ENCODE assay signal across 17 mouse cellular contexts in the genomic region with DNA sequence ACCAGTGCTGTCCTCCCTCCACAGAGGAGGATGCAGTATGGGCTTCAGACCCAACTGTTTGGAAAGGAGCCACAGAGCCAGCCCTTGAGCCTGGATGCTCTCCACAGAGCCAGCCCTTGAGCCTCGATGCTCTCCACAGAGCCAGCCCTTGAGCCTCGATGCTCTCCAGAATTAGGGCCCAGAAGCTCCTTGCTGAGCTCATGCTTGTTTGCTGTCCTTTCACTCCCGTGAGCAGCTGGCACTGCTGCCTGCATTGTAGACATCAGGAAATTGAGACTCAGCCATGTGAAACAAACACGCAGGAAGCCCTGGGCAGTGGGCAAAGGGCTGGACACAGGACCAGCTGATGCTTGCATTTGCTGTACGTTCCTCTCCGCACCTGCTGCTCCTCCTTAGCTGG. TPM values are rescaled to one million over a fixed set of nuclear protein-coding genes. Genes with fewer than 3 reads are reported as not detected.
DNase-seq lines count a peak whose midpoint lies in the region; ATAC-seq lines count a peak whose summit lies in the region.
"Had no signal": no experiment of that assay in that cellular context is flagged by ENCODE, and none has a peak within 500 bp of the region (broad histone marks: within the 10 kb centered on the region; RNA-seq: fewer than 3 reads in every experiment).

No protein-coding gene starts in this region.

- H3K36me3 ChIP-seq in midbrain, embryonic 16.5 days (ENCODE audit: control insufficient read depth, insufficient read depth, low read length): peaks cover 7% of the 10 kb centered on the region
- H3K36me3 ChIP-seq in midbrain, embryonic 15.5 days (replicated peaks): no peaks in the 10 kb centered on the region
- peaks cover 3% of the 10 kb centered on the region; the same call in 1 of the 2 replicates for H3K36me3 ChIP-seq in hindbrain, embryonic 15.5 days
- H3K36me3 ChIP-seq: embryonic facial prominence, embryonic 15.5 days; forebrain, embryonic 15.5 days had no signal

- no peak overlapping the region for H3K4me3 ChIP-seq in midbrain, embryonic 16.5 days (ENCODE audit: low read depth, low read length)
- no peak overlapping the region for H3K4me3 ChIP-seq in midbrain, embryonic 15.5 days
- no peak overlapping the region for H3K4me3 ChIP-seq in hindbrain, embryonic 15.5 days
- H3K4me3 ChIP-seq: embryonic facial prominence, embryonic 15.5 days; forebrain, embryonic 15.5 days; gastrocnemius, adult 2 months had no signal

- no peaks in the 10 kb centered on the region for H3K27me3 ChIP-seq in midbrain, embryonic 16.5 days (ENCODE audit: control insufficient read depth, insufficient read depth, low read depth, low read length)
- no peaks in the 10 kb centered on the region for H3K27me3 ChIP-seq in midbrain, embryonic 15.5 days (replicated peaks)
- no peaks in the 10 kb centered on the region for H3K27me3 ChIP-seq in hindbrain, embryonic 15.5 days
- H3K27me3 ChIP-seq: embryonic facial prominence, embryonic 15.5 days; forebrain, embryonic 15.5 days had no signal

- H3K4me1 ChIP-seq in midbrain, embryonic 16.5 days (ENCODE audit: control insufficient read depth, insufficient read depth, low read length): peaks cover 15% of the 10 kb centered on the region
- peaks cover 12% of the 10 kb centered on the region; the same call in 1 of the 2 replicates for H3K4me1 ChIP-seq in midbrain, embryonic 15.5 days
- peaks cover 20% of the 10 kb centered on the region for H3K4me1 ChIP-seq in hindbrain, embryonic 15.5 days (replicated peaks)
- H3K4me1 ChIP-seq: embryonic facial prominence, embryonic 15.5 days; forebrain, embryonic 15.5 days had no signal

- no peak for ATAC-seq in midbrain, embryonic 16.5 days
- ATAC-seq in midbrain, embryonic 15.5 days (replicated peaks): no peak
- peak; percentile 52; the same call in 1 of the 2 replicates for ATAC-seq in hindbrain, embryonic 15.5 days (ENCODE audit: low FRiP score, low read depth)
- ATAC-seq in erythroblast, adult 5-6 weeks (replicated peaks; ENCODE audit: low FRiP score, poor library complexity, severe bottlenecking): no peak
- ATAC-seq: intestine, embryonic 16.5 days had no signal

- no peaks in the 10 kb centered on the region; the same call in 1 of the 2 replicates for H3K9me3 ChIP-seq in midbrain, embryonic 16.5 days (replicated peaks; ENCODE audit: control insufficient read depth, low read length, poor library complexity, severe bottlenecking)
- H3K9me3 ChIP-seq in midbrain, embryonic 15.5 days: no peaks in the 10 kb centered on the region
- no peaks in the 10 kb centered on the region for H3K9me3 ChIP-seq in hindbrain, embryonic 15.5 days
- H3K9me3 ChIP-seq: embryonic facial prominence, embryonic 15.5 days; forebrain, embryonic 15.5 days had no signal

- 0 out of 2 replicates have a peak overlapping the region, but pooled peaks have one; percentile 34 for H3K27ac ChIP-seq in midbrain, embryonic 16.5 days (ENCODE audit: low read length)
- H3K27ac ChIP-seq in midbrain, embryonic 15.5 days: no peak overlapping the region
- peak overlapping the region; percentile 59 for H3K27ac ChIP-seq in hindbrain, embryonic 15.5 days (replicated peaks)
- H3K27ac ChIP-seq: embryonic facial prominence, embryonic 15.5 days; forebrain, embryonic 15.5 days; gastrocnemius, adult 2 months; liver, embryonic 14.5 days had no signal

- peak; percentile 55 for DNase-seq in cerebellum, adult 11-12 months
- DNase-seq in cerebellum, adult 11 months: no peak
- DNase-seq in retina, embryonic 14.5 days (ENCODE audit: low spot score): peak; percentile 47
- no peak for DNase-seq in heart, adult 11 months
- DNase-seq: adrenal gland, postnatal 10 days; gastrocnemius, adult 2 months; layer of hippocampus, postnatal 36 days; lung, postnatal 36 days; thymus, adult 18-20 months had no signal

- H3K4me2 ChIP-seq in midbrain, embryonic 16.5 days (ENCODE audit: low read length): no peak overlapping the region
- no peak overlapping the region for H3K4me2 ChIP-seq in midbrain, embryonic 15.5 days
- no peak overlapping the region for H3K4me2 ChIP-seq in hindbrain, embryonic 15.5 days
- H3K4me2 ChIP-seq: embryonic facial prominence, embryonic 15.5 days; forebrain, embryonic 15.5 days had no signal

- 66% methylated on average over 6 of the region's 6 CpGs for WGBS in midbrain, embryonic 16.5 days
- 63% methylated on average over 6 of the region's 6 CpGs for WGBS in midbrain, embryonic 15.5 days
- 41% methylated on average over 6 of the region's 6 CpGs for WGBS in hindbrain, embryonic 15.5 days

- no peak overlapping the region for H3K9ac ChIP-seq in midbrain, embryonic 16.5 days (ENCODE audit: low read depth, low read length)
- no peak overlapping the region for H3K9ac ChIP-seq in midbrain, embryonic 15.5 days
- no peak overlapping the region for H3K9ac ChIP-seq in hindbrain, embryonic 15.5 days
- H3K9ac ChIP-seq: embryonic facial prominence, embryonic 15.5 days; forebrain, embryonic 15.5 days; liver, embryonic 14.5 days had no signal

RNA-seq across cellular contexts. Expression of gene Adcy1, which starts 38.4 kb away (rescaled TPM):
- 9.9 and 10.9 TPM in 2 replicates for polyA plus RNA-seq in midbrain, embryonic 16.5 days (2015; fragmentation: Nextera tagmentation; extraction: Ambion mirVana)
- 8.1 and 8.4 TPM in 2 replicates for polyA plus RNA-seq in midbrain, embryonic 15.5 days (2015; fragmentation: Nextera tagmentation; extraction: Ambion mirVana)
- polyA plus RNA-seq in hindbrain, embryonic 15.5 days (2015; fragmentation: Nextera tagmentation; extraction: Ambion mirVana): 12.3 and 12.8 TPM in 2 replicates
- not detected in 2 replicates for total RNA-seq in erythroblast, adult 5-6 weeks (2015; ENCODE audit: low replicate concordance)
- not detected in 2 replicates for total RNA-seq in erythroblast, adult 5-6 weeks (2017; ENCODE audit: low replicate concordance)

Comparison
In these comparisons a context has a peak if more than half of its experiments do, and no peak if none do; other contexts are left out.
1. DNase-seq: peak in cerebellum, adult 11-12 months (single experiment) and retina, embryonic 14.5 days (single experiment); none in cerebellum, adult 11 months (single experiment) and heart, adult 11 months (single experiment).